In genomic region chr10:3730314-3730713, GRCm38 (mm10) we compare ENCODE assay signal across 23 mouse cellular contexts. TPM values are rescaled to one million over a fixed set of nuclear protein-coding genes. Genes with fewer than 3 reads are reported as not detected.
DNase-seq lines count a peak whose midpoint lies in the region; ATAC-seq and TF ChIP-seq lines count a peak whose summit lies in the region.
"Had no signal": no experiment of that assay in that cellular context is flagged by ENCODE, and none has a peak within 500 bp of the region (broad histone marks: within the 10 kb centered on the region; RNA-seq: fewer than 3 reads in every experiment).

No protein-coding gene starts in this region.

- no peaks in the 10 kb centered on the region for H3K27me3 ChIP-seq in hindbrain, embryonic 10.5 days (ENCODE audit: insufficient read depth, poor library complexity, severe bottlenecking)
- H3K27me3 ChIP-seq in hindbrain, embryonic 16.5 days (replicated peaks; ENCODE audit: control insufficient read depth, insufficient read depth, low read length): no peaks in the 10 kb centered on the region
- H3K27me3 ChIP-seq in midbrain, embryonic 11.5 days (ENCODE audit: control insufficient read depth, insufficient read depth, low read length): no peaks in the 10 kb centered on the region
- H3K27me3 ChIP-seq in midbrain, embryonic 13.5 days: no peaks in the 10 kb centered on the region
- no peaks in the 10 kb centered on the region for H3K27me3 ChIP-seq in embryonic facial prominence, embryonic 11.5 days (ENCODE audit: control insufficient read depth, insufficient read depth, low read length)
- H3K27me3 ChIP-seq: embryonic facial prominence, embryonic 12.5 days; forebrain, embryonic 12.5 days; heart, embryonic 12.5 days; hindbrain, embryonic 15.5 days had no signal

- 50% methylated on average over 4 of the region's 4 CpGs for WGBS in hindbrain, embryonic 10.5 days
- WGBS in hindbrain, embryonic 16.5 days: 48% methylated on average over 4 of the region's 4 CpGs
- 50% methylated on average over 4 of the region's 4 CpGs for WGBS in midbrain, embryonic 11.5 days
- 59% methylated on average over 4 of the region's 4 CpGs for WGBS in midbrain, embryonic 13.5 days
- 14% methylated on average over 4 of the region's 4 CpGs for WGBS in embryonic facial prominence, embryonic 11.5 days

- no peak for ATAC-seq in hindbrain, embryonic 16.5 days
- ATAC-seq in midbrain, embryonic 11.5 days (ENCODE audit: low FRiP score): no peak
- no peak for ATAC-seq in midbrain, embryonic 13.5 days
- no peak for ATAC-seq in embryonic facial prominence, embryonic 11.5 days (replicated peaks; ENCODE audit: insufficient number of reproducible peaks, low FRiP score, low TSS enrichment, low read depth)
- ATAC-seq: activated CD4-positive, CD25-positive, alpha-beta regulatory T cell, adult 4 months; forebrain, embryonic 16.5 days; inflammation-experienced regulatory T-cells, adult 6 months; intestine, postnatal 0 days; Patski had no signal

- 0 out of 2 replicates have a peak, but pooled peaks cover 4% of the 10 kb centered on the region for H3K4me1 ChIP-seq in hindbrain, embryonic 10.5 days (replicated peaks)
- H3K4me1 ChIP-seq in hindbrain, embryonic 16.5 days (ENCODE audit: control insufficient read depth, insufficient read depth, low read depth, low read length): no peaks in the 10 kb centered on the region
- no peaks in the 10 kb centered on the region for H3K4me1 ChIP-seq in midbrain, embryonic 11.5 days (ENCODE audit: control insufficient read depth, insufficient read depth, low read length)
- no peaks in the 10 kb centered on the region for H3K4me1 ChIP-seq in midbrain, embryonic 13.5 days (replicated peaks)
- H3K4me1 ChIP-seq in embryonic facial prominence, embryonic 11.5 days (ENCODE audit: control insufficient read depth, insufficient read depth, low read length): no peaks in the 10 kb centered on the region
- H3K4me1 ChIP-seq: forebrain, embryonic 12.5 days; heart, embryonic 12.5 days; hindbrain, embryonic 15.5 days had no signal

- DNase-seq in hindbrain, embryonic 10.5 days (ENCODE audit: low spot score): peak; percentile 32
- DNase-seq in midbrain, embryonic 11.5 days (ENCODE audit: low spot score, missing footprints): peak; percentile 17
- peak; percentile 82 for DNase-seq in embryonic facial prominence, embryonic 11.5 days (ENCODE audit: low spot score)
- no peak for DNase-seq in gastrocnemius, postnatal 4 days (ENCODE audit: low spot score in 2 of 2)
- DNase-seq in cerebellum, adult 9-10 months: no peak
- DNase-seq in gastrocnemius, adult 2 months: no peak
- DNase-seq: adrenal gland, postnatal 14 days; B cell, adult 2 months; cerebellum, adult 11-12 months; cerebellum, postnatal 10 days; gastrocnemius, postnatal 36 days; heart, adult 18-20 months had no signal

- H3K36me3 ChIP-seq in hindbrain, embryonic 10.5 days: no peaks in the 10 kb centered on the region
- H3K36me3 ChIP-seq in hindbrain, embryonic 16.5 days (ENCODE audit: control insufficient read depth, insufficient read depth, low read length): no peaks in the 10 kb centered on the region
- no peaks in the 10 kb centered on the region for H3K36me3 ChIP-seq in midbrain, embryonic 11.5 days (ENCODE audit: control insufficient read depth, insufficient read depth, low read length)
- no peaks in the 10 kb centered on the region for H3K36me3 ChIP-seq in midbrain, embryonic 13.5 days
- H3K36me3 ChIP-seq in embryonic facial prominence, embryonic 11.5 days (replicated peaks; ENCODE audit: control insufficient read depth, insufficient read depth, low read depth, low read length): no peaks in the 10 kb centered on the region
- H3K36me3 ChIP-seq: embryonic facial prominence, embryonic 12.5 days; forebrain, embryonic 12.5 days; heart, embryonic 12.5 days; hindbrain, embryonic 15.5 days had no signal

- H3K9me3 ChIP-seq in hindbrain, embryonic 10.5 days: no peaks in the 10 kb centered on the region
- no peaks in the 10 kb centered on the region for H3K9me3 ChIP-seq in hindbrain, embryonic 16.5 days (ENCODE audit: control insufficient read depth, low read length)
- H3K9me3 ChIP-seq in midbrain, embryonic 11.5 days (ENCODE audit: control insufficient read depth, low read length): no peaks in the 10 kb centered on the region
- no peaks in the 10 kb centered on the region for H3K9me3 ChIP-seq in midbrain, embryonic 13.5 days
- H3K9me3 ChIP-seq in embryonic facial prominence, embryonic 11.5 days (replicated peaks; ENCODE audit: control insufficient read depth, low read length): no peaks in the 10 kb centered on the region
- H3K9me3 ChIP-seq: embryonic facial prominence, embryonic 12.5 days; forebrain, embryonic 12.5 days; heart, embryonic 12.5 days; hindbrain, embryonic 15.5 days had no signal

- no peak overlapping the region for H3K4me2 ChIP-seq in hindbrain, embryonic 16.5 days (ENCODE audit: low read length)
- H3K4me2 ChIP-seq in midbrain, embryonic 11.5 days: no peak overlapping the region
- H3K4me2 ChIP-seq in midbrain, embryonic 13.5 days (replicated peaks): no peak overlapping the region
- no peak overlapping the region for H3K4me2 ChIP-seq in embryonic facial prominence, embryonic 11.5 days (ENCODE audit: low read depth, low read length)
- H3K4me2 ChIP-seq: embryonic facial prominence, embryonic 12.5 days; forebrain, embryonic 12.5 days; heart, embryonic 12.5 days; hindbrain, embryonic 15.5 days had no signal

- H3K4me3 ChIP-seq in hindbrain, embryonic 10.5 days: no peak overlapping the region
- no peak overlapping the region for H3K4me3 ChIP-seq in hindbrain, embryonic 16.5 days (ENCODE audit: low read length)
- H3K4me3 ChIP-seq in midbrain, embryonic 11.5 days (ENCODE audit: low read depth, low read length): no peak overlapping the region
- H3K4me3 ChIP-seq in midbrain, embryonic 13.5 days (replicated peaks): no peak overlapping the region
- H3K4me3 ChIP-seq in embryonic facial prominence, embryonic 11.5 days (ENCODE audit: low read depth, low read length): no peak overlapping the region
- H3K4me3 ChIP-seq in gastrocnemius, adult 2 months: no peak overlapping the region
- H3K4me3 ChIP-seq: embryonic facial prominence, embryonic 12.5 days; forebrain, embryonic 12.5 days; heart, embryonic 12.5 days; hindbrain, embryonic 15.5 days had no signal

- no peak overlapping the region for H3K9ac ChIP-seq in hindbrain, embryonic 16.5 days (ENCODE audit: low read depth, low read length)
- H3K9ac ChIP-seq in midbrain, embryonic 11.5 days (ENCODE audit: low read length): no peak overlapping the region
- no peak overlapping the region for H3K9ac ChIP-seq in midbrain, embryonic 13.5 days (replicated peaks)
- no peak overlapping the region for H3K9ac ChIP-seq in embryonic facial prominence, embryonic 11.5 days (replicated peaks; ENCODE audit: low read length)
- H3K9ac ChIP-seq: embryonic facial prominence, embryonic 12.5 days; forebrain, embryonic 12.5 days; heart, embryonic 12.5 days; hindbrain, embryonic 15.5 days had no signal

- no peak overlapping the region for H3K27ac ChIP-seq in hindbrain, embryonic 10.5 days
- H3K27ac ChIP-seq in hindbrain, embryonic 16.5 days (ENCODE audit: low read depth, low read length): no peak overlapping the region
- no peak overlapping the region for H3K27ac ChIP-seq in midbrain, embryonic 11.5 days (ENCODE audit: low read depth, low read length)
- H3K27ac ChIP-seq in midbrain, embryonic 13.5 days: no peak overlapping the region
- no peak overlapping the region for H3K27ac ChIP-seq in embryonic facial prominence, embryonic 11.5 days (replicated peaks; ENCODE audit: low read depth, low read length)
- no peak overlapping the region for H3K27ac ChIP-seq in gastrocnemius, adult 2 months
- H3K27ac ChIP-seq: forebrain, embryonic 12.5 days; hindbrain, embryonic 15.5 days had no signal

- TF ChIP-seq CTCF in gastrocnemius, adult 2 months (IDR thresholded peaks at IDR 0.05): no peak

- intact Hi-C loops in gastrocnemius, adult 2 months (cut with DNase I): no loop called here

RNA-seq across cellular contexts. Expression of gene Plekhg1, which starts 9.8 kb away (rescaled TPM):
- 10.9 and 12.5 TPM in 2 replicates for polyA plus RNA-seq in hindbrain, embryonic 10.5 days (2016; fragmentation: Nextera tagmentation; extraction: Ambion mirVana)
- 7.1 and 9.0 TPM in 2 replicates for polyA plus RNA-seq in hindbrain, embryonic 16.5 days (2015; fragmentation: Nextera tagmentation; extraction: Ambion mirVana)
- polyA plus RNA-seq in midbrain, embryonic 11.5 days (2014; fragmentation: Nextera tagmentation; extraction: Ambion mirVana): 16.4 and 16.8 TPM in 2 replicates
- polyA plus RNA-seq in midbrain, embryonic 13.5 days (2015; fragmentation: Nextera tagmentation; extraction: Ambion mirVana): 9.1 and 11.8 TPM in 2 replicates
- polyA plus RNA-seq in embryonic facial prominence, embryonic 11.5 days (2014; fragmentation: Nextera tagmentation; extraction: Ambion mirVana): 16.2 and 19.9 TPM in 2 replicates
- 10 to 100 TPM; 19.6 to 20.2 TPM for total RNA-seq in gastrocnemius, postnatal 4 days (2021)
- 1 to 10 TPM; 2.7 to 4.9 TPM for total RNA-seq in gastrocnemius, adult 2 months (2021)

Comparison
In these comparisons a context has a peak if more than half of its experiments do, and no peak if none do; other contexts are left out.
1. DNase-seq: peak in hindbrain, embryonic 10.5 days (single experiment), midbrain, embryonic 11.5 days (single experiment) and embryonic facial prominence, embryonic 11.5 days (single experiment); none in gastrocnemius, postnatal 4 days (0 of 2), cerebellum, adult 9-10 months (single experiment) and gastrocnemius, adult 2 months (single experiment).